8 mouse cellular contexts compared by ENCODE assay signal in genomic region chr4:62286257-62286991, GRCm38 (mm10). TPM values are rescaled to one million over a fixed set of nuclear protein-coding genes. Genes with fewer than 3 reads are reported as not detected.
DNase-seq lines count a peak whose midpoint lies in the region; ATAC-seq and TF ChIP-seq lines count a peak whose summit lies in the region.

No protein-coding gene starts in this region.

- intact Hi-C loops in heart, adult 2 months (cut with DNase I), result loop anchor here (5.0 kb wide), 3 partner anchors 79 to 231 kb away; partner anchors contain the start of genes Alad, Cdc26 and Prpf4

- no peaks in the 10 kb centered on the region for H3K9me3 ChIP-seq in embryonic facial prominence, embryonic 10.5 days
- no peaks in the 10 kb centered on the region for H3K9me3 ChIP-seq in limb, embryonic 13.5 days
- no peaks in the 10 kb centered on the region for H3K9me3 ChIP-seq in midbrain, embryonic 15.5 days

- TF ChIP-seq EP300 in heart, adult 2 months (IDR thresholded peaks at IDR 0.05; ENCODE audit: insufficient read depth, low read depth, low read length), result no peak

- peak overlapping the region; percentile 90 for H3K9ac ChIP-seq in heart, adult 2 months (ENCODE audit: low read depth, low read length)
- peak overlapping the region; percentile 72 for H3K9ac ChIP-seq in limb, embryonic 13.5 days
- peak overlapping the region; percentile 60 for H3K9ac ChIP-seq in midbrain, embryonic 15.5 days

- TF ChIP-seq CTCF in heart, adult 2 months (IDR thresholded peaks at IDR 0.05), result peak; percentile 40
- TF ChIP-seq CTCF in kidney, adult 2 months (conservative IDR thresholded peaks at IDR 0.05; ENCODE audit: insufficient read depth, insufficient read length, low read depth, low read length), result no peak
- TF ChIP-seq CTCF in spleen, adult 2 months (IDR thresholded peaks at IDR 0.05; ENCODE audit: extremely low read depth, insufficient read depth, insufficient read length, insufficient replicate concordance), result no peak

- TF ChIP-seq POLR2A in heart, adult 2 months (IDR thresholded peaks at IDR 0.05; ENCODE audit: insufficient read depth, low read depth, low read length), result peak; percentile 87
- no peak for TF ChIP-seq POLR2A in kidney, adult 2 months (IDR thresholded peaks at IDR 0.05; ENCODE audit: low read depth, low read length)
- TF ChIP-seq POLR2A in spleen, adult 2 months (IDR thresholded peaks at IDR 0.05; ENCODE audit: low read depth, low read length), result no peak

- no peaks in the 10 kb centered on the region for H3K27me3 ChIP-seq in embryonic facial prominence, embryonic 10.5 days (replicated peaks; ENCODE audit: low read depth, poor library complexity, severe bottlenecking)
- H3K27me3 ChIP-seq in heart, adult 2 months (ENCODE audit: control insufficient read depth, insufficient read depth, low read length), result no peaks in the 10 kb centered on the region
- no peaks in the 10 kb centered on the region for H3K27me3 ChIP-seq in kidney, adult 2 months (replicated peaks; ENCODE audit: control insufficient read depth, insufficient read depth, low read length)
- no peaks in the 10 kb centered on the region for H3K27me3 ChIP-seq in limb, embryonic 13.5 days
- H3K27me3 ChIP-seq in midbrain, embryonic 15.5 days (replicated peaks), result no peaks in the 10 kb centered on the region
- H3K27me3 ChIP-seq in spleen, adult 2 months (ENCODE audit: control insufficient read depth, insufficient read depth, low read length), result no peaks in the 10 kb centered on the region

- ATAC-seq in limb, embryonic 13.5 days (ENCODE audit: low FRiP score, low read depth), result peak; percentile 94
- ATAC-seq in midbrain, embryonic 15.5 days (replicated peaks), result peak; percentile 97

- no peaks in the 10 kb centered on the region for H3K36me3 ChIP-seq in embryonic facial prominence, embryonic 10.5 days (replicated peaks)
- H3K36me3 ChIP-seq in heart, adult 2 months (ENCODE audit: control insufficient read depth, insufficient read depth, low read length), result no peaks in the 10 kb centered on the region
- H3K36me3 ChIP-seq in kidney, adult 2 months (ENCODE audit: control insufficient read depth, insufficient read depth, low read length), result no peaks in the 10 kb centered on the region
- H3K36me3 ChIP-seq in limb, embryonic 13.5 days, result no peaks in the 10 kb centered on the region
- no peaks in the 10 kb centered on the region for H3K36me3 ChIP-seq in midbrain, embryonic 15.5 days (replicated peaks)
- no peaks in the 10 kb centered on the region for H3K36me3 ChIP-seq in spleen, adult 2 months (ENCODE audit: control insufficient read depth, insufficient read depth, low read length)

- peak overlapping the region; percentile 82 for H3K4me2 ChIP-seq in limb, embryonic 13.5 days (replicated peaks)
- peak overlapping the region; percentile 68 for H3K4me2 ChIP-seq in midbrain, embryonic 15.5 days

- H3K4me3 ChIP-seq in embryonic facial prominence, embryonic 10.5 days, result peak overlapping the region; percentile 73
- peak overlapping the region; percentile 68 for H3K4me3 ChIP-seq in heart, adult 2 months
- H3K4me3 ChIP-seq in kidney, adult 2 months (ENCODE audit: insufficient read depth, low read depth, low read length), result peak overlapping the region; percentile 75
- H3K4me3 ChIP-seq in limb, embryonic 13.5 days, result peak overlapping the region; percentile 74
- H3K4me3 ChIP-seq in midbrain, embryonic 15.5 days, result peak overlapping the region; percentile 87
- peak overlapping the region; percentile 93 for H3K4me3 ChIP-seq in spleen, adult 2 months (ENCODE audit: extremely low read depth, insufficient read depth, insufficient read length)

- H3K79me2 ChIP-seq in heart, adult 2 months (replicated peaks; ENCODE audit: control insufficient read depth, insufficient read depth, low read length), result no peaks in the 10 kb centered on the region; the same call in 1 of the 2 replicates

- under 1% methylated on average over 55 of the region's 55 CpGs for WGBS in embryonic facial prominence, embryonic 10.5 days
- under 1% methylated on average over 55 of the region's 55 CpGs for WGBS in heart, adult 2 months
- under 1% methylated on average over 55 of the region's 55 CpGs for WGBS in kidney, adult 2 months
- WGBS in limb, embryonic 13.5 days, result under 1% methylated on average over 55 of the region's 55 CpGs
- under 1% methylated on average over 55 of the region's 55 CpGs for WGBS in midbrain, embryonic 15.5 days
- WGBS in spleen, adult 2 months, result under 1% methylated on average over 50 of the region's 55 CpGs

- peaks cover 17% of the 10 kb centered on the region for H3K4me1 ChIP-seq in embryonic facial prominence, embryonic 10.5 days
- H3K4me1 ChIP-seq in heart, adult 2 months (ENCODE audit: control insufficient read depth, insufficient read depth, low read length), result peaks cover 20% of the 10 kb centered on the region
- peaks cover 8% of the 10 kb centered on the region for H3K4me1 ChIP-seq in kidney, adult 2 months (ENCODE audit: control insufficient read depth, insufficient read depth, low read length)
- H3K4me1 ChIP-seq in limb, embryonic 13.5 days, result peaks cover 8% of the 10 kb centered on the region; the same call in 1 of the 2 replicates
- peaks cover 12% of the 10 kb centered on the region for H3K4me1 ChIP-seq in midbrain, embryonic 15.5 days
- H3K4me1 ChIP-seq in spleen, adult 2 months (ENCODE audit: control insufficient read depth, insufficient read depth, insufficient read length), result peaks cover 6% of the 10 kb centered on the region; the same call in 1 of the 2 replicates

- H3K27ac ChIP-seq in embryonic facial prominence, embryonic 10.5 days (replicated peaks), result peak overlapping the region; percentile 74
- H3K27ac ChIP-seq in heart, adult 2 months, result peak overlapping the region; percentile 90
- H3K27ac ChIP-seq in kidney, adult 2 months (ENCODE audit: insufficient read depth, low read depth, low read length), result peak overlapping the region; percentile 18
- H3K27ac ChIP-seq in limb, embryonic 13.5 days, result peak overlapping the region; percentile 52; the same call in 1 of the 2 replicates
- 0 out of 2 replicates have a peak overlapping the region, but pooled peaks have one; percentile 22 for H3K27ac ChIP-seq in midbrain, embryonic 15.5 days
- H3K27ac ChIP-seq in spleen, adult 2 months (ENCODE audit: insufficient read depth, low read length), result 0 out of 2 replicates have a peak overlapping the region, but pooled peaks have one; percentile 18

- DNase-seq in 3134 (ENCODE audit: extremely low read depth, insufficient read length, low spot score), result peak; percentile 94
- peak; percentile 87 for DNase-seq in adrenal gland, postnatal 14 days
- peak; percentile 86 for DNase-seq in embryonic facial prominence, embryonic 10.5 days (ENCODE audit: low spot score)
- DNase-seq in heart, adult 2 months, result peak; percentile 87 to 88
- DNase-seq in kidney, adult 2 months, result peak; percentile 89
- DNase-seq in spleen, adult 2 months (ENCODE audit: low read depth in 1 of 2, low spot score in 2 of 2), result peak; percentile 31 to 67

RNA-seq across cellular contexts. Expression of gene Slc31a2, which starts 24.1 kb away (rescaled TPM):
- 17.7 and 19.5 TPM in 2 replicates for total RNA-seq in adrenal gland, postnatal 14 days (2021)
- polyA plus RNA-seq in embryonic facial prominence, embryonic 10.5 days (2016; fragmentation: Nextera tagmentation; extraction: Ambion mirVana), result 10.2 and 10.7 TPM in 2 replicates
- total RNA-seq in heart, adult 2 months (2021), result 10 to 100 TPM; 19.9 to 22.9 TPM
- polyA plus RNA-seq in heart, adult 2 months (2012; rRNA removed), result 19.1 and 27.8 TPM in 2 replicates
- polyA plus RNA-seq in kidney, adult 2 months (2012; rRNA removed), result 26.6 and 33.0 TPM in 2 replicates
- 17.7 and 19.0 TPM in 2 replicates for polyA plus RNA-seq in limb, embryonic 13.5 days (2015; fragmentation: Nextera tagmentation; extraction: Ambion mirVana)
- 19.3 and 19.7 TPM in 2 replicates for polyA plus RNA-seq in midbrain, embryonic 15.5 days (2015; fragmentation: Nextera tagmentation; extraction: Ambion mirVana)
- polyA plus RNA-seq in spleen, adult 2 months (2012; rRNA removed), result 12.4 and 14.0 TPM in 2 replicates

RNA-seq across cellular contexts. Expression of gene Zfp37, which starts 55.6 kb away (rescaled TPM):
- total RNA-seq in adrenal gland, postnatal 14 days (2021), result 5.2 and 6.9 TPM in 2 replicates
- polyA plus RNA-seq in embryonic facial prominence, embryonic 10.5 days (2016; fragmentation: Nextera tagmentation; extraction: Ambion mirVana), result 18.7 and 19.8 TPM in 2 replicates
- 1 to 10 TPM; 1.5 to 2.0 TPM for total RNA-seq in heart, adult 2 months (2021)
- polyA plus RNA-seq in heart, adult 2 months (2012; rRNA removed), result 0.25 and 0.88 TPM in 2 replicates
- 0.26 and 0.50 TPM in 2 replicates for polyA plus RNA-seq in kidney, adult 2 months (2012; rRNA removed)
- polyA plus RNA-seq in limb, embryonic 13.5 days (2015; fragmentation: Nextera tagmentation; extraction: Ambion mirVana), result 14.1 and 14.8 TPM in 2 replicates
- polyA plus RNA-seq in midbrain, embryonic 15.5 days (2015; fragmentation: Nextera tagmentation; extraction: Ambion mirVana), result 31.4 and 31.6 TPM in 2 replicates
- 0.07 and 0.11 TPM in 2 replicates for polyA plus RNA-seq in spleen, adult 2 months (2012; rRNA removed)

Comparison
In these comparisons a context has a peak if more than half of its experiments do, and no peak if none do; other contexts are left out.
1. Peak in every context shown above with its lines: DNase-seq, ATAC-seq, H3K4me3 ChIP-seq and H3K27ac ChIP-seq.
2. H3K27ac ChIP-seq: peak in every context shown above with its lines; median percentile 90 in heart, adult 2 months; 74 in embryonic facial prominence, embryonic 10.5 days; 52 in limb, embryonic 13.5 days; 22 in midbrain, embryonic 15.5 days; 18 in kidney, adult 2 months; 18 in spleen, adult 2 months.